Mouse (Mus musculus) right cerebral cortex, postnatal 4 days (tissue): Measurements from ENCODE around the gene Nup210.

ENCODE experiments used
- DNase-seq: peaks from one replicate; pipeline ENCODE4 v3.0.0-alpha.2; 2022

The Nup210 gene

GRCm38 (mm10) chr6:91116244-91117145 is at the start of gene Nup210:
Gene Nup210 (minus strand): TSS chr6:91116829.
- DNase-seq, result peak; percentile 99

- DNase-seq, result peak; percentile 77
Observed at GRCm38 (mm10) chr6:91165210-91165609, 48.6 kb upstream of the Nup210 start.

- no peak for DNase-seq
Observed at GRCm38 (mm10) chr6:91164584-91164983, 48.0 kb upstream of the Nup210 start.

- no peak for DNase-seq
Observed at GRCm38 (mm10) chr6:91163195-91163911, 46.7 kb upstream of the Nup210 start.

DNA sequence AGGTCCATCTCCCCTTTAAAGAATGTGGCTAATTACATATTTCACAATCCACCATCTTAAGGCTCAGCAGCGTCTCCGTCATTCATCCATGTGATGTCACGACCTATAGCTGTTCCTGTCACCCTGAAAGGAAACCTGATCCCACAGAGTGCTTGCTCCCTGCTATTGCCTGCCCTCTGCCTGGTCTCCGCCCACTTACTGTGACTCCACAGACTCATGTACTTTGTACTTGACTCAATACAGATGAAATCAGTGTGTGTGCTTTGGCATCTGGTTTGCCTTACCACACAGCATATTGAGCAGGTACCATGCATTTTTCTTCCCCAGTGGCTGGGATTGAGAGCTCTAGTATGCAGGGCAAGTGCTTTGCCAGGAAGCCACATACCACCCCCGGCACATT is 45.7 kb upstream of the Nup210 start:
- no peak for DNase-seq

DNA sequence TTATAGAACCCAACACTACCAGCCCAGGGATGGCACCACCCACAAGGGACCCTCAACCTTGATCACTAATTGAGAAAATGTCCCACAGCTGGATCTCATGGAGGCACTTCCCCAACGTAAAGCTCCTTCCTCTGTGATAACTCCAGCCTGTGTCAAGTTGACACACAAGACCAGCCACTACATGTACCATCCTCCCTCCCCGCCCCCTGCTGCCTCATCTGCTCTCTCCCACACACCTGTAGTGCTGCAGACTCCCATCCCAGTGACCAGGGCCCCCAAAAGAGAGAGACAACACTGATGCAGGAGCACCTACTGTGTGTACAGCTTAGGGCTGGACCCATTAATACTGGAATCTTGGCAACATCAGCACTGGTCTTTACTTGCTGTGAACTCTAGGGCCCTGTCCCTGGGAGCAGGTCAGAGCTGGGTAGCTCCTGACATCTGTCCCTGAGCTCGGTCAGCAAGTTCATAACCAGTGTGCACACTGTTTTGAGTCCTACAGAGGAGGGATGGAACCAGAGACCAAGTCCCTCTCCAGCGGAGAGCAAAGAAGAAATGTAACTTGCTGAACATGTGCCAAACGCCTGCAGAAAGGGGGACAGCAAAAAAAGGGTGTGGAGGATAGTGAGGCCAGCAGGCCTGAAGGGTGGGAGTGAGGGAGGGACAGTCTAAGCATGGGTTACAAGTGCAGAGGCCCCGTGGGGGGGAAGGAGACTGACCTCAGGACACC is 45.0 kb upstream of the Nup210 start:
- no peak for DNase-seq

DNA sequence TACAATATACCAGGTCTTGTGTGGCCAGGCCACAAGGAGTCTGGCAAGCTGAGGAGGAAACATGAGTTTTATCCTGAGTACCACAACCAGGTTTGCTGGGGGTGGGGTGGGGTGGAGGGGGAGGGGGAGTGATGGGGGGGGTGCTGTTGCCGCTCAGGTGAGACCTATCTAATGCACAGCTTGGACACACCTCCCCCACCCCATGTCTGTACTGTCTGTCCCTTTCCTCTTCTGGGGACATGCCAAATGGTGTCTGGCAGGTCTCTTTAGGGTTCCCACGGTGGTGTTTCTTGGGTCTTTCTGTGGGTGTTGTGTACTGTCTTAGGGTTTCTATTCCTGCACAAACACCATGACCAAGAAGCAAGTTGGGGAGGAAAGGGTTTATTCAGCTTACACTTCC is 44.3 kb upstream of the Nup210 start:
- DNase-seq, result no peak

- DNase-seq, result peak; percentile 37
Observed at GRCm38 (mm10) chr6:91160399-91160798, 43.8 kb upstream of the Nup210 start.

GRCm38 (mm10) chr6:91159047-91159446 is 42.4 kb upstream of the Nup210 start:
- no peak for DNase-seq

- no peak for DNase-seq
Observed at GRCm38 (mm10) chr6:91157237-91157570, 40.6 kb upstream of the Nup210 start.

- DNase-seq, result peak; percentile 82
Observed at GRCm38 (mm10) chr6:91156554-91157236, 40.1 kb upstream of the Nup210 start, which contains the start of gene Hdac11. Gene Hdac11 (plus strand): TSS chr6:91156665.

GRCm38 (mm10) chr6:91156062-91156461 is 39.4 kb upstream of the Nup210 start:
- DNase-seq, result no peak

DNA sequence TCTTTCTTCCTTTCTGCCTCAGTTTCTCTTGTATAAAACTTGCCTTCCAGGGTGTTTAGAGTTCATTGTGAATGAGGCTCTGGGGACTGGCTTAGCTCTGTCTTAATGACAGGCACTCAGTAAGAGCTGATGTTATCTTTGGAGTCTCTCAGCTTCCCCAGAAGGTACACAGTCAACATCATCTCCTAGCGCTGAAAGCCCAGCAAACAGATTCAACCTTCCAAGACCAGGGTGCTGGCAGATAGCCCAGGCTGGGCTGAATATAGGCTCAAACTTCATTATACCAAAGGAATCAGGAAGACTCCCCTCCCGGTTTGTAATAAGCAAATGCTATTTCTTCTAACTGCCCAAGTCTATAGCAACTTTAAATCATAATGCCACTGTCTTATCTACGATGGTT is 38.7 kb upstream of the Nup210 start:
- DNase-seq, result no peak

DNA sequence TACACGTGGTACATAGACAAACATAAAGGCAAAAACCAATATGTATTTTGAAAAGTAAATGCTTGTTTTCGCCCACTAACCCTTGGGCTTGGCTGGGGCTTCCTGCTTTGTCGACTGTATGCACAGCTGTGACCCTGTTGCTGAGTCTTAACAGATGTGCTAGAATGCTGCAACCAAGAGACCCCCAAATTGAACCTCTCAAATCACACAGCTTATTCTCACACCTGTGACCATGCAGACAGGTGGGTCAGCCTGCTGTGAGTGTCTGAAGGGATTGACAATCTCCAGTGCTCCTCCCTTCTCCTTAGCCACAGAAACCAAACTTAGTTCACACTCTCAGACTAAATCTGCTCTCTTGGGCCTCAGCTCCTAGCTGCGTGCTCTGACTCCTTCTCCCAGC is 38.1 kb upstream of the Nup210 start:
- DNase-seq, result no peak

GRCm38 (mm10) chr6:91153549-91154064 is 37.0 kb upstream of the Nup210 start:
- DNase-seq, result peak; percentile 49

DNA sequence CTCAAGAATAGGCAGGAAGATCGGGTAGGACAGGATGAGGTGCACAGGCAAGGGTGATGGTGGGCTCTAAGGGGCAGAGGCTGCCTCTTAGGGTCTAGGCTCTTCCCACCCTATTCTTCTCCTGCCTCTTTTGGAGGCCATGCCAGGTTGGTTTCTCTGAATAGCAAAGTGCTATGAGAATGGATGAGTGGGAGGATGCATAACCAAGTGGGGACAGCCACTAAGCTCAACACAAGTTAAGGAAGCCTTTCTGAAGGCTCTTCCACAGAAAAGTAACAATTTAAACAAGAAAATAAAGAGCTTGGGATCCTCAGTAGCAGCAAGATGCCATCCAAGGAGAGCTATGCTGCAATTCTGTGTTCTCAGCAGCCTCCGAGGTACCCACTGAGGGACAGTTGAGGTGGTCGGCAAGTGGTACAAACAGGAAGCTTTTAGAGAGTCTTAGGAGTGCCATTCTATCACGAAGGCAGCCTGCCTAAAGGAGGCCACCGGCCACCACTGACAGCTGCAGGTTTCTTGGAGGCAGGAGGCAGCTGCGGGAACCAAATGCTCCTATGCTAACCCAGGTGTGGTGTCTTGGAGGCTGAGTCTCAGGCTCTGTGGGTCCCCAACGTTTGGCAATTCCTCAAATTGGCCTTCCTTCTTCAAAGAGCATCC is 36.4 kb upstream of the Nup210 start:
- DNase-seq, result no peak

- no peak for DNase-seq
Observed at GRCm38 (mm10) chr6:91147152-91147770, 30.6 kb upstream of the Nup210 start.

DNA sequence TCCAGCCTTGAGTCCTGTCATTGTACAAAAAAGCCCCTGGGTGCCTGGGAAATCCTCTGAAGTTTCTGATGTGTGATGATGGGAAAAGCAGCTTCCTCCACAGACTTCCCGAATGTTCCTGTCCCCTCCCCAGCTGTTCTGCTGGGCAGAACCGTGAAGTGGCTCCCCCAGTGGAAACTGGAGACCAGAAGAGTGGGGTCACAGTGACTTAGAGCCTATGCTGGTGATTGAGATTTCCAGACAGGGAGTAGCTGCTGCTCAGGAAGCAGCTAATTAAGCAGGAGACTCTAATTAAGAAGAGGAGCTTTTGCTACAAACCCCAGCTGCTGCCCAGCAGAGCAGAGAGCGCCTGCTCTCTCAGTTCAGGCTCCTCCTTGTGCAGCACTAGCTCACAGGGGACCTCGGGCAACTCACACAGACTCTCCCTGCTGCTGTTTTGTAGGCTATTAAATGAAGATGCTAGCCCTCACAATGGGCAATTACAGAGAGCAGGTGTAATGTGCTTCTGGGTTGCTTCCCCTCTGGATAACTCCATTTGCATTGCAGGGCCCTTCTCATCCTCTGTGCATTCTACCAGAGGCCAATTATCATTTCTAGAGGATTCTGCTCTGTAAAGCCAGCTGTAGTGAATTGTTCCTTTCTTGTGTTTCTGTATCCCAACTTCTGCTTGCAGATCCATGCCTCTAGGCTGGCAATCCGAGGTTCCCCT is 30.0 kb upstream of the Nup210 start:
- DNase-seq, result no peak

DNA sequence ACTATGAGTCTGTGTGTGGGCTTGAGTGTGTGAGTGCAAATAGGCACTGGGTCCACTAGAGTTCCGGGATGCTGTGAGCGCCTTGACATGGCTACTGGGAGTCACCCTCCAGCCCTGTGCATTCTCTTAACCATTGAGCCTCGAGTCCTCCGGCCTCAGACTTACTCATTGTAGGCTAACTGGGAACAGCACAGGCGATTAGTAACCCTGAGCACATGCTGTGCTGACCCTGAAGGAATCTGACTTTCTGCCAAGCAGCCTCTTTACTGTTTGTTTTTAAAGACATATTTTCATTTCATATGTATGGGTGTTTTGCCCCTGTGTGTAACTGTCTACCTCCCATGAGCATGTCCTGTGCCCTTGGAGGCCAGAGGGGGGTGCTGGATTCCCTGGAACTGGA is 28.9 kb upstream of the Nup210 start:
- DNase-seq, result no peak

DNA sequence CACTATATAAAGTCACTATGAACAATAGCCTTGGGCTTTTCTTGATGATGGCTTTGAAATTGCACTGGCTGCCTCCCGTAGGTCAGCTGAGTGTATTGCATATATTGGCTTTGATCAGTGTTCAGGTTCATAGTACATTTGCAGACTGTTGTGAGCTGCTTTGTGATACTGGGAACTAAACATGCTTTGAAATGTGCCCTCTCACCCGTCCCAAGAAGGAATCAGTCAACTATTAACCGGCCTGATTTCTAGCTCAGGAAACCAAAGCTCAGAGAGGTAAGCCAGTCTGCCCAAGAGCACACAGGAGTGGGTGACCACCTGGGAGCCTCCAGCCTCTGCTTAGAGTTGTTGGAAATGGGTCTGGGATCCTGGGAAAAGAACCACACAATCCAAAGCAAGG is 28.4 kb upstream of the Nup210 start:
- no peak for DNase-seq

GRCm38 (mm10) chr6:91139846-91140245 is 23.2 kb upstream of the Nup210 start:
- DNase-seq, result peak; percentile 69
